Mouse (Mus musculus) brown adipose tissue, adult 24 weeks (tissue): ENCODE measurements around the gene Bcl2l10. TPM values are rescaled to one million over a fixed set of nuclear protein-coding genes. Genes with fewer than 3 reads are reported as not detected.
A peak's percentile ranks its signal among the peaks of the same experiment; 100 is the strongest.

ENCODE experiments used
- H3K27ac ChIP-seq: fragments of 200-500 bp; replicated peaks from 2 replicates; pipeline ENCODE4 v1.5.1; 2012; ENCODE audit warnings: low read depth, mild to moderate bottlenecking, low read length
- H3K4me1 ChIP-seq: fragments of 200-500 bp; 2 replicates; pipeline ENCODE4 v1.6.1; 2012; ENCODE audit warnings: low read length, mixed read lengths; ENCODE audit not compliant: control insufficient read depth, insufficient read depth, insufficient read length
- H3K4me3 ChIP-seq: fragments of 200-500 bp; 2 replicates; pipeline ENCODE4 v1.5.1; 2012; ENCODE audit warnings: low read depth, mild to moderate bottlenecking, low read length, moderate library complexity; ENCODE audit not compliant: insufficient read depth
- polyA plus RNA-seq: library from polyadenylated mRNA; stranded (reverse); fragments of >200 nt; gene quantifications from 2 replicates; pipeline ENCODE4 v1.2.4, GENCODE M21; 2012; ENCODE audit not compliant: missing spikeins, insufficient read depth, insufficient read length

The Bcl2l10 gene
- polyA plus RNA-seq, 1 experiment: not detected

- H3K27ac ChIP-seq: no peak overlapping the region
- H3K4me1 ChIP-seq: peaks cover 3% of the 10 kb centered on the region; the same call in 1 of the 2 replicates
Observed at GRCm38 (mm10) chr9:75318196-75318595, 29.4 kb upstream of the Bcl2l10 start.

GRCm38 (mm10) chr9:75319365-75319764 is 28.2 kb upstream of the Bcl2l10 start:
- Histone ChIP-seq H3K4me3 (no peak overlapping the region), H3K27ac (no peak overlapping the region), H3K4me1 (peaks cover 3% of the 10 kb centered on the region; the same call in 1 of the 2 replicates)

More at GRCm38 (mm10) chr9:75318196-75318595, 29.4 kb upstream of the Bcl2l10 start:
- H3K4me3 ChIP-seq: no peak overlapping the region

GRCm38 (mm10) chr9:75322099-75322885 is 25.3 kb upstream of the Bcl2l10 start:
- no peaks in the 10 kb centered on the region for H3K4me1 ChIP-seq
- H3K4me3 ChIP-seq: no peak overlapping the region
- H3K27ac ChIP-seq: no peak overlapping the region

GRCm38 (mm10) chr9:75328047-75328446 is 19.5 kb upstream of the Bcl2l10 start:
- H3K4me1 ChIP-seq: no peaks in the 10 kb centered on the region
- no peak overlapping the region for H3K27ac ChIP-seq
- H3K4me3 ChIP-seq: no peak overlapping the region

- Histone ChIP-seq H3K4me1 (no peaks in the 10 kb centered on the region), H3K4me3 (no peak overlapping the region), H3K27ac (no peak overlapping the region)
Observed at GRCm38 (mm10) chr9:75330821-75331220, 16.7 kb upstream of the Bcl2l10 start.

- Histone ChIP-seq H3K4me1 (no peaks in the 10 kb centered on the region), H3K4me3 (no peak overlapping the region), H3K27ac (no peak overlapping the region)
Observed at GRCm38 (mm10) chr9:75334440-75334839, 13.1 kb upstream of the Bcl2l10 start.

- Histone ChIP-seq H3K27ac (no peak overlapping the region), H3K4me3 (no peak overlapping the region), H3K4me1 (no peaks in the 10 kb centered on the region; the same call in 1 of the 2 replicates)
Observed at GRCm38 (mm10) chr9:75338016-75338415, 9.5 kb upstream of the Bcl2l10 start.

- H3K27ac ChIP-seq: 0 out of 2 replicates have a peak overlapping the region, but pooled peaks have one; percentile 37
Observed at GRCm38 (mm10) chr9:75342433-75342832, 5.1 kb upstream of the Bcl2l10 start.

GRCm38 (mm10) chr9:75348066-75348465 is 508 bp downstream of the Bcl2l10 start:
- H3K27ac ChIP-seq: peak overlapping the region; percentile 51
- peaks cover 5% of the 10 kb centered on the region; the same call in 1 of the 2 replicates for H3K4me1 ChIP-seq
- no peak overlapping the region for H3K4me3 ChIP-seq

More at GRCm38 (mm10) chr9:75342433-75342832, 5.1 kb upstream of the Bcl2l10 start:
- Histone ChIP-seq H3K4me3 (no peak overlapping the region), H3K4me1 (peaks cover 2% of the 10 kb centered on the region; the same call in 1 of the 2 replicates)

- 0 out of 2 replicates have a peak overlapping the region, but pooled peaks have one; percentile 14 for H3K27ac ChIP-seq
- H3K4me3 ChIP-seq: no peak overlapping the region
- peaks cover 5% of the 10 kb centered on the region; the same call in 1 of the 2 replicates for H3K4me1 ChIP-seq
Observed at GRCm38 (mm10) chr9:75348641-75349040, 1.1 kb downstream of the Bcl2l10 start.

GRCm38 (mm10) chr9:75353094-75353493 is 5.5 kb downstream of the Bcl2l10 start:
- H3K4me3 ChIP-seq: no peak overlapping the region
- H3K4me1 ChIP-seq: no peaks in the 10 kb centered on the region
- no peak overlapping the region for H3K27ac ChIP-seq

GRCm38 (mm10) chr9:75355783-75356182 is 8.2 kb downstream of the Bcl2l10 start:
- H3K4me3 ChIP-seq: no peak overlapping the region
- H3K27ac ChIP-seq: no peak overlapping the region
- no peaks in the 10 kb centered on the region for H3K4me1 ChIP-seq

GRCm38 (mm10) chr9:75357087-75357654 is 9.6 kb downstream of the Bcl2l10 start:
- no peak overlapping the region for H3K27ac ChIP-seq

GRCm38 (mm10) chr9:75361699-75362098 is 14.1 kb downstream of the Bcl2l10 start:
- no peak overlapping the region for H3K27ac ChIP-seq
- H3K4me1 ChIP-seq: no peaks in the 10 kb centered on the region
- no peak overlapping the region for H3K4me3 ChIP-seq

More at GRCm38 (mm10) chr9:75357087-75357654, 9.6 kb downstream of the Bcl2l10 start:
- Histone ChIP-seq H3K4me1 (no peaks in the 10 kb centered on the region), H3K4me3 (no peak overlapping the region)

GRCm38 (mm10) chr9:75362201-75362600 is 14.6 kb downstream of the Bcl2l10 start:
- Histone ChIP-seq H3K4me1 (no peaks in the 10 kb centered on the region), H3K27ac (no peak overlapping the region), H3K4me3 (no peak overlapping the region)
